Mouse (Mus musculus) kidney, adult 10 weeks (tissue): ENCODE data around the gene Clec12b. TPM values are rescaled to one million over a fixed set of nuclear protein-coding genes. Genes with fewer than 3 reads are reported as not detected.

Experiments used
- polyA plus RNA-seq: library from polyadenylated mRNA; stranded (reverse); fragments of 350-450 nt; fragmentation: Illumina TruSeq; extraction: RNeasy Lipid Tissue Mini Kit (QIAGEN cat#74804); gene quantifications from one replicate; pipeline ENCODE4 v1.2.3, GENCODE M21; 2014; ENCODE audit warnings: low read depth, low replicate concordance

Clec12b gene
- 1.1 TPM for polyA plus RNA-seq

GRCm38 (mm10) chr6:129385774-129386173 lies at the start of gene Clec12b:
TSS of gene Clec12b (minus strand) at chr6:129385874.

GRCm38 (mm10) chr6:129408562-129408961 lies 22.9 kb upstream of the Clec12b start, which contains the start of gene Clec9a:
TSS of gene Clec9a (plus strand) at chr6:129408862.

GRCm38 (mm10) chr6:129396997-129397396 lies 11.3 kb upstream of the Clec12b start, which contains the start of gene Clec1b:
TSS of gene Clec1b (plus strand) at chr6:129397297.

GRCm38 (mm10) chr6:129342391-129342790 lies 43.3 kb downstream of the Clec12b start, which contains the start of gene Clec12a:
TSS of gene Clec12a (plus strand) at chr6:129342691.

DNA sequence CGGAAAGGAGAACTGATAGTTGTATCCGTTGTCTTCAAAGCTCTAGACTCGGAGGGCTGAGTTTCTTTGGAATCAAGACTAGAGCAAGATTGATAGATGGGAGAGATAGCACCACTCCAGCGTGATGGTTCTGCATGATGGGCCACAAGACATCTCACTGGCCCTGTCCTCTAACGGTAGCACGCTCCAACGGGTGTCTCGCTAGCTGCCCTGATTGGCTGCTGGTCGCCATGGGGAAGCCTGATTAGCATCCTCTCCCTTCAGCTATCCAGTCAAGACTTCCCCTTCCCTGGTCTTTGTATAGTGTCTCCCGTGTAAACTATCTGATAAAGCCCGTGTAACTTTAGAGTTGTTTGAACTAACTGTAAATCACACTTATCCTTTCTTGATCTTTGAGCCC lies 54.1 kb downstream of the Clec12b start, which contains the start of gene 4922502D21Rik:
TSS of gene 4922502D21Rik (minus strand) at position 187 of the 400 bp plus-strand sequence.

Other genes starting within 250 kb of the Clec12b start
- 156 TPM for gene Clec2d, start 205.3 kb downstream of the Clec12b start, polyA plus RNA-seq
- gene Cd69, start 110.4 kb downstream of the Clec12b start, polyA plus RNA-seq = 0.97 TPM
- not detected for gene 4922502D21Rik, start 54.1 kb downstream of the Clec12b start, polyA plus RNA-seq
- 2.3 TPM for gene Clec12a, start 43.2 kb downstream of the Clec12b start, polyA plus RNA-seq
- 2.3 TPM for gene Clec1b, start 11.4 kb upstream of the Clec12b start, polyA plus RNA-seq
- 0.77 TPM for gene Clec9a, start 23.0 kb upstream of the Clec12b start, polyA plus RNA-seq
- 9.7 TPM for gene Clec1a, start 66.1 kb upstream of the Clec12b start, polyA plus RNA-seq
- gene Olr1, start 121.3 kb upstream of the Clec12b start, polyA plus RNA-seq = 0.12 TPM
- 745 TPM for gene Tmem52b, start 126.7 kb upstream of the Clec12b start, polyA plus RNA-seq
- 242 TPM for gene Gabarapl1, start 147.3 kb upstream of the Clec12b start, polyA plus RNA-seq
- gene Klre1, start 192.0 kb upstream of the Clec12b start, polyA plus RNA-seq = 0.40 TPM
- 2.7 TPM for gene Klrd1, start 205.9 kb upstream of the Clec12b start, polyA plus RNA-seq
- 1.2 TPM for gene Klrk1, start 238.0 kb upstream of the Clec12b start, polyA plus RNA-seq